Mouse (Mus musculus) E14TG2a.4 (cell line): Measurements from ENCODE around the gene Dnajb11.
A peak's percentile ranks its signal among the peaks of the same experiment; 100 is the strongest.

Experiments used
- H3K27me3 ChIP-seq: 2 replicates; pipeline ENCODE4 v1.6.1; 2014; ENCODE audit warnings: low read length, control low read depth; ENCODE audit not compliant: insufficient read depth
- H3K36me3 ChIP-seq: 2 replicates; pipeline ENCODE4 v1.6.1; 2014; ENCODE audit warnings: low read length, control low read depth; ENCODE audit not compliant: insufficient read depth
- H3K4me1 ChIP-seq: replicated peaks from 2 replicates; pipeline ENCODE4 v1.6.1; 2014; ENCODE audit warnings: low read depth, low read length, control low read depth
- H3K4me3 ChIP-seq: replicated peaks from 2 replicates; pipeline ENCODE4 v1.5.1; 2014; ENCODE audit warnings: mild to moderate bottlenecking, low read length
- H3K9me3 ChIP-seq: 2 replicates; pipeline ENCODE4 v1.6.1; 2014; ENCODE audit warnings: low read length, control low read depth
- CTCF ChIP-seq: conservative IDR thresholded peaks from 2 replicates; pipeline ENCODE4 v1.5.1; 2014; ENCODE audit warnings: low read length
- NANOG ChIP-seq: IDR thresholded peaks from 2 replicates; pipeline ENCODE4 v1.6.1; 2014; ENCODE audit warnings: borderline replicate concordance, low read length, mixed read lengths
- POU5F1 ChIP-seq: IDR thresholded peaks from 2 replicates; pipeline ENCODE4 v1.6.1; 2014; ENCODE audit warnings: low read length, borderline replicate concordance

The Dnajb11 gene

DNA sequence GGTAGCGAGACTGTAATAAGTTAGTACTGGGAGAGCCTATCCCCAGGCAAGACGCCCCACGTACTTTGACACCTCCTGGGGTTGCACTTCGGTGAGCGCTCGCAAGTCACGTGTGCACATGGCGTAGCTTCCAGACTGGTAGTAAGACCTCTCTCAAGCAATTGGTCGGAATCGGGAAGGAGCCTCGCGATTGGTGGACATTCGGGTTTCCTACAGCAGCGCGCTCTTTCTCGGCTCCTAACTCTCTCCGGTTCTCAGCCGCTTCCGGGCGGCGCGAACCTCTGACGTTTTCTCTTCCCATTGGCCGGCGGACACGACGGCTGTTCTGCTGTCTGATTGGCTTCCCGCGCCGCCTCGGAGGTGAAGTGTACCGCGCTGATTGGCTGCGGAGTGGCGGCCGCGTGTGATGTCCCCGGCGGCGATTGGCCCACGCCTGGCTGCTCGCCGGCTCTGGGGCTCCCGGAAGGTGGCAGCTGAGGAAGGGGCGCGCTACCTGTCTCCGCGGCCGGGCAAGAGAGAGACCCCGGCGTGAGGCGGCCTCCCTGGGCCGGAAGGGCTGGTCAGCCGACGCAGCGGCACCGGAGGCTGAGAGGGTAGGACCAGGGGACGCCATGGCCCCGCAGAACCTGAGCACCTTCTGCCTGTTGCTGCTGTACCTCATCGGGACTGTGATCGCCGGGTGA lies at the start of gene Dnajb11, which contains the start of gene Tbccd1:
TSS of gene Dnajb11 (plus strand) at position 415 of the 683 bp plus-strand sequence.
TSS of gene Tbccd1 (minus strand) at position 239 of the 683 bp plus-strand sequence.
- Histone ChIP-seq H3K4me1 (peaks cover 31% of the 10 kb centered on the region), H3K9me3 (no peaks in the 10 kb centered on the region), H3K36me3 (peaks cover 41% of the 10 kb centered on the region), H3K4me3 (peak within 1 kb of the TSS; percentile 99), H3K27me3 (no peaks in the 10 kb centered on the region)
- TF ChIP-seq POU5F1 (no peak), CTCF (no peak), NANOG (no peak)

DNA sequence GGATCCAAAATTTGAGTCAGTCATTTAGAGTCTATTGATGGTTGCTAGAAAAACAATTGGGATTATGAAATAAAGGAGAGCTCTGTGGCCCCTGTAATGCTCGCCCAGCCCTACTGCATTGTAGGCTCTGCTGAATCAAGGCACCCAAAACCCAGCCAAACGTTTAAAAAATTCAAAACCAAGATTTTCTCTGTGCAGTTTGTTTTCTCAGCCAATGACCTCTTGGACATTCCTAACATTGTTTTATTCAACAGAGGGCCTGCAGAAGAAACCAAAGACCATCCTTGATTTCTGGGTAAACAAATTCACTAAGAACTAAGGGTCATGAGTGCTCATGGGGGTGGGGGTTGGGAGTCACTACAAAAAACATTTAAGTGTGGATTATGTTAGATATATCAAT lies 46.2 kb upstream of the Dnajb11 start, which contains the start of gene Crygs:
TSS of gene Crygs (minus strand) at position 101 of the 400 bp plus-strand sequence.
- Histone ChIP-seq H3K36me3 (peaks cover 4% of the 10 kb centered on the region; the same call in 1 of the 2 replicates), H3K27me3 (peaks cover 30% of the 10 kb centered on the region), H3K4me1 (peaks cover 12% of the 10 kb centered on the region), H3K9me3 (0 out of 2 replicates have a peak, but pooled peaks cover 4% of the 10 kb centered on the region), H3K4me3 (no peak within 1 kb of the TSS)
- no peak for TF ChIP-seq CTCF
- TF ChIP-seq NANOG = no peak
- no peak for TF ChIP-seq POU5F1

DNA sequence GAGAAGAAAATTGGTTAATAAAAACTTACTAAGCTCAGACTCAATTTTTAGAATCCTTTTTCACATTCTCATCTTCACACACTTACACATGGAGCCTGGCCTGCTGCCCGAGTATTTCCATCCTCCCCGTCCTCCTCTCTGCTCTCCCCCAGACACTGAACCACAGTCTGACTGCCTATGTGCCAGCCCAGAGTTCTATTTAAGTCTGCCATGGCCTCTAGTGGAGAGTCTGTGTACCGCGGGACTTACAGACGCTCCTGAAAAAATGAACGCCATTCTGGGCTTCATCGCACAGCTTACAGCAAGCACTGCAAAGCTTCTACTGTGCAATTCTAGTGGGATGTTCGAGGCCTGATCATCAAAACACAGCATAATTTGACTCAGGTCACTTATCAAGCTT lies 36.9 kb upstream of the Dnajb11 start:
- no peaks in the 10 kb centered on the region for H3K27me3 ChIP-seq
- H3K4me3 ChIP-seq = no peak overlapping the region
- H3K36me3 ChIP-seq = peaks cover 38% of the 10 kb centered on the region
- H3K9me3 ChIP-seq = no peaks in the 10 kb centered on the region
- peak; percentile 50 for TF ChIP-seq CTCF
- no peak for TF ChIP-seq POU5F1
- no peaks in the 10 kb centered on the region for H3K4me1 ChIP-seq

DNA sequence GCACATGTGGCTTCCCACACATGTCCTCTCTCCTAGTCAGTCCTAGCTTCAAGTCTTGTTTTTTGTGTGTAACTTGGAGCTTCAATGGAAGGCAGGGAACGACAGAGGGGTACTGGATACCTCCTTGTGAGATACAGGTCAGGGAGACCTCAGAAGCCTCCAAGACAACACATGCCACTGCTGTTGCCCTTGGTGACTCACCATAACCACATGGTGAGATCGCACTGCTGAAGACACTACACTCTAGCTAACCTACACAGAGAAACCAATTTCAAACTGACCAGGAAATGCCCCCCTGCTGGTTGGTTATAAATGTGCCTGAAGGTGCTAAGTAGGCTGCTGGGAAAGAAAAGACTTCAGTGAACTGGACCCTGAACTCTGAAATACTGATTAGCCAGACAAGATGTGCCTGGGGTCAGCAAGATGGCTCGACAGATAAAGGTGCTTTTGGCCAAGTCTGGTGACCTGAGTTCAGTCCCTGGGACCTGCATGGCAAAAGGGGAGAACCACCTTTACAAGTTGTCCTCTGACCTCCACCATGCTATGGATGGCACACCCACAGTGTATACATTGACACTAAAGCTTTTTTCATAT lies 24.6 kb upstream of the Dnajb11 start:
- Histone ChIP-seq H3K36me3 (peaks cover 55% of the 10 kb centered on the region), H3K27me3 (no peaks in the 10 kb centered on the region), H3K4me3 (no peak overlapping the region), H3K9me3 (peaks cover 5% of the 10 kb centered on the region; the same call in 1 of the 2 replicates), H3K4me1 (no peaks in the 10 kb centered on the region)
- TF ChIP-seq CTCF = no peak

DNA sequence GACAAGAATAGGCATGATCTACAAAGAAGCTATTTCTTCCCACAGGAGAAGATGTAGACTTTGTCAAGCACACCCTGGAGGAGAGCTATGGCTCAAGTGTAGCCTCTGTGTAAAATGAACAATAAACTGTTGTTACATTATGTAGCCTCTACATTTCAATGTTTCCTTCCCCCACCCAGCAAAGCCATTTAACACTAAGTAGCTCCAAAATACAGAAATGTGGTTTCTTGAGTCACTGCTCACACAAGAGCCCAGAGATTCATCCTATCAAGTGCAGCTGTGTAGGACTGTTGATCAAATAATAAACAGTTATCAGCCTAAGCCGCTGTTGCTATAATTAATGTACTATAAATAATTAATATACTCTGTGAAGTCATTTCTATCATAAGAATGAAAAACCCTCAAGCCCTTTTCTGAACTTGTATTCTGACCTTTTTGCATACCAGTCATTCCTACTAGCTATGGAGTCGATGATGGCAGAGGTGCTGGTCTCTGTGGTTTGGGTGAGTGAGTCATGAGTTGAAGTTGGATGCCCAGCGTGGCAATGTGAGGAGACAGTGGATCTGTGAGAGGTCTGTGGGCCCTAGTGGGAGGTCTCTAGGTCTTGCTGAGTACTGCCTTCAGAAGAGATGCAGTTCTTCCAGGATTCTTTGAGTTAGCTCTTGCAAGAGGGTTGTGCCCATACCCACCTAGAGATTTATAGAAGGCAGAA lies 18.3 kb upstream of the Dnajb11 start:
- Histone ChIP-seq H3K4me1 (peaks cover 10% of the 10 kb centered on the region), H3K27me3 (no peaks in the 10 kb centered on the region), H3K9me3 (no peaks in the 10 kb centered on the region), H3K36me3 (peaks cover 52% of the 10 kb centered on the region), H3K4me3 (no peak overlapping the region)
- no peak for TF ChIP-seq NANOG
- no peak for TF ChIP-seq POU5F1
- no peak for TF ChIP-seq CTCF

DNA sequence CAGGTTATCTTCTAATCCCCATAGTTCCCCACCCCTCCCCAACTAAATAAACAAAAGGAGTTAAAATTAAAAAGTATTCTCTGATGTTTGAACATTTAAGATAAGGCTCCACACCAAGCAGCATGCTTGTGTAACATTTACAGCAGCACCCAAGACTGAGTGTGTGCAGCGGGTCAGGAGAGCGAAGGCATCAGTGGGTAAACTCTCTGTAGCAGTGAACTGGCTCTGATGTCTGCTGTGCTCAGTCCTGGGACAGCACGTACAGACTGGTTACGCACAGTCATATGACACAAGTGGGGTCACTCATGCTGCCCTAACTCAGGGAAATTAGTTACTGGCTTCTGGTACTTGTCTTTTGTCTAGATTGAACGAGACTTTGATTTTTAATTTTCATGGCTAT lies 14.8 kb upstream of the Dnajb11 start:
- Histone ChIP-seq H3K4me3 (no peak overlapping the region), H3K36me3 (peaks cover 36% of the 10 kb centered on the region), H3K27me3 (no peaks in the 10 kb centered on the region), H3K9me3 (0 out of 2 replicates have a peak, but pooled peaks cover 5% of the 10 kb centered on the region), H3K4me1 (peaks cover 19% of the 10 kb centered on the region)
- TF ChIP-seq POU5F1 (no peak), CTCF (no peak), NANOG (no peak)

DNA sequence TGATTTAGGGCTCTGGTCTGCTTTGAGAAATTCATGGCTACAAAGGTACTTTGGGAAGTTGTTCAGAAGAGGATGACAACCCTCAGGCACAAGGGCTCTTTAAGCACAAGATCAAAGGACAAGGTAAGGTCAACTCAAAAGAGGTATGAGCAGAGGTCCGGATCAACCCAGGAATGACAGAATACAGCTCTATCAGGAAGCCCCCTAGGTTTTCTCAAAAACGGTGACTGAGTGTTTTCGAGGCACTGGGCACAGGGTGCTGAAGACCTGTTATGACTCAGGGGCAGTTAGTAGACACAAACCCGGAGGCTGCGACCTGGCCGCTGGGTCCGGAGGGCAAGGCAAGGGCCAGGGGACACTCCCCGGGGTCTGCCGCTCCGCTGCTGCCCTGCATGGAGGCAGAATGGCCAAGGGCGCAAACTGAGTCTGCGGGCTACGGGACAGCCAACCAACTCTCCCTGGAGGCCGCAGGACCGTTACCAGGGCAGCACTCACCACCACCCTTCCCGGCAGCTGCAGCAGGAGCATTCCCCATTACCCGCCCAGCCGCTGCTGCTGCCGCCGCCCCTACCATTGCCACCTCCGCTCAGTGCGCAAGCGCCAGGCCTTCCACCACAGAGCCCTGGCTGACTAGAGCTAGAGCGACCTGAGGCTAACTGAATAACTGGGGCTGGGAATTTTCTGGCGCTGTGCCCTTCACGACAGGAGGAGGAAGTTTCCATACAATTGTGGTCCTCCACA lies 13.4 kb upstream of the Dnajb11 start:
- Histone ChIP-seq H3K4me1 (peaks cover 24% of the 10 kb centered on the region), H3K9me3 (0 out of 2 replicates have a peak, but pooled peaks cover 5% of the 10 kb centered on the region), H3K36me3 (peaks cover 27% of the 10 kb centered on the region), H3K27me3 (no peaks in the 10 kb centered on the region), H3K4me3 (peak overlapping the region; percentile 82)
- TF ChIP-seq POU5F1 = no peak
- TF ChIP-seq CTCF = no peak
- no peak for TF ChIP-seq NANOG

DNA sequence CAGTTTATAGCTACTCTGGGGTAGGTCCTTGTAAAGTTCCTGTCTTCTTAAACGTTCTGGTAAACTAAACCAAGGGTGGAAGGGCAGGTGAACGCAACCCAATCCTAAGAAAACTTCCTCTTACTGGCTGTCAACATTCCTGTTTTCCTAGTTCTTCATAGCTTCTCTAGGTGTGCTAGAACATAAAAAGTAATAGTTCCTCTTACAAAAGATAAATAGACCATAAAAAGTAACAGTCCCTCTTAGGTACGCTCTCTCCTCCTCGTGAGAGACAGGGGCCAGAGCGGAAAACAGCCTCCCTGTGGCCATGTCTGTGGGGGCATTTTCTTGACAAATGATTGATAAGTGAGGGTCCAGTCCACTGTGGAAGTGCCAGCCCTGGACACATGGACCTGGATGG lies 12.8 kb upstream of the Dnajb11 start:
- Histone ChIP-seq H3K36me3 (peaks cover 25% of the 10 kb centered on the region), H3K4me3 (no peak overlapping the region; the same call in 1 of the 2 replicates), H3K27me3 (no peaks in the 10 kb centered on the region), H3K4me1 (peaks cover 24% of the 10 kb centered on the region), H3K9me3 (0 out of 2 replicates have a peak, but pooled peaks cover 5% of the 10 kb centered on the region)
- TF ChIP-seq NANOG (no peak), CTCF (no peak), POU5F1 (no peak)
